Mouse (Mus musculus) cerebellum, adult 2 months (tissue): Measurements from ENCODE around the gene Mettl9. TPM values are rescaled to one million over a fixed set of nuclear protein-coding genes. Genes with fewer than 3 reads are reported as not detected.
A peak's percentile ranks its signal among the peaks of the same experiment; 100 is the strongest.

Experiments
- DNase-seq, 2 experiments: peaks; one replicate each; pipeline ENCODE4 v3.0.0; 2021
- H3K27ac ChIP-seq: fragments of 200-500 bp; 2 replicates; pipeline ENCODE4 v1.5.1; 2012; ENCODE audit warnings: low read length, control low read depth, inconsistent platforms; ENCODE audit not compliant: insufficient read depth
- H3K27me3 ChIP-seq: fragments of 200-500 bp; 2 replicates; pipeline ENCODE4 v1.6.1; 2012; ENCODE audit warnings: inconsistent platforms, mild to moderate bottlenecking, low read length, moderate library complexity; ENCODE audit not compliant: control insufficient read depth, insufficient read depth
- H3K4me1 ChIP-seq: fragments of 200-500 bp; 2 replicates; pipeline ENCODE4 v1.6.1; 2011; ENCODE audit warnings: low read length; ENCODE audit not compliant: control insufficient read depth, insufficient read depth
- H3K4me3 ChIP-seq: fragments of 200-500 bp; replicated peaks from 2 replicates; pipeline ENCODE3; 2011; ENCODE audit warnings: mild to moderate bottlenecking, low read depth, low read length, control low read depth; ENCODE audit not compliant: insufficient read depth
- CTCF ChIP-seq: fragments of 200-500 bp; IDR thresholded peaks from 2 replicates; pipeline ENCODE4 v1.5.1; 2011; ENCODE audit warnings: low read depth, mild to moderate bottlenecking, control low read depth, low read length, moderate library complexity, borderline replicate concordance; ENCODE audit not compliant: insufficient read depth
- POLR2A ChIP-seq: fragments of 200-500 bp; IDR thresholded peaks from 2 replicates; pipeline ENCODE4 v1.6.1; 2011; ENCODE audit warnings: low read length, control low read depth, borderline replicate concordance; ENCODE audit not compliant: insufficient read depth
- WGBS: fragments of 180-500 bp; shearing (Covaris S2); methylation state at CpG from one replicate; pipeline ENCODE4 v1.1.7; 2018; 5-methylcytosine and 5-hydroxymethylcytosine counted together
- polyA plus RNA-seq: library from polyadenylated mRNA; depleted of rRNA; stranded (reverse); fragments of >200 nt; gene quantifications from 2 replicates; pipeline ENCODE4 v1.2.3, GENCODE M21; 2012

Mettl9 gene
- polyA plus RNA-seq, 1 experiment, result 46.6 TPM

DNA sequence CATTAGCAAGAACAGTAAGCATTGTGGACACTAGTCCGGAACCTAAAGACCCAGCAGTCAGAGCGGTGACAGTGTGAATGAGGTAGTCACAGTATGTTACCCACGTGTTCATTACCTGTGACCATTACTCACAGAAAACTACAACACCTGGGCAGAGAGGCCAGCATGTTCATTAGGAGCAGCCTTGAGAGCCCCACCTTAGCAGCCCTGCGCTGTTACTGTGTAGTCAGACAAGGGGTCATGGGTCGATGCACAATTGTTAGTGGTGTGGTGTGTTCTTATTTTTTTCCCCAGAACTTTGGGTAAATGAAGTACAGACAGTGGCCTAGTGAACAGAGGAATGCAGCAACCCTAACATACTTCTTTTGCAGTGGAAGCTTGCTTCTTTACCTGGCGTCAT lies 43.1 kb downstream of the Mettl9 start:
- 90% methylated on average over 6 of the region's 6 CpGs for WGBS
- H3K27ac ChIP-seq, result no peak overlapping the region
- H3K4me3 ChIP-seq, result no peak overlapping the region
- H3K27me3 ChIP-seq, result no peaks in the 10 kb centered on the region
- TF ChIP-seq CTCF, result no peak
- TF ChIP-seq POLR2A, result no peak
- 0 out of 2 replicates have a peak, but pooled peaks cover 7% of the 10 kb centered on the region for H3K4me1 ChIP-seq
- no peak for DNase-seq

DNA sequence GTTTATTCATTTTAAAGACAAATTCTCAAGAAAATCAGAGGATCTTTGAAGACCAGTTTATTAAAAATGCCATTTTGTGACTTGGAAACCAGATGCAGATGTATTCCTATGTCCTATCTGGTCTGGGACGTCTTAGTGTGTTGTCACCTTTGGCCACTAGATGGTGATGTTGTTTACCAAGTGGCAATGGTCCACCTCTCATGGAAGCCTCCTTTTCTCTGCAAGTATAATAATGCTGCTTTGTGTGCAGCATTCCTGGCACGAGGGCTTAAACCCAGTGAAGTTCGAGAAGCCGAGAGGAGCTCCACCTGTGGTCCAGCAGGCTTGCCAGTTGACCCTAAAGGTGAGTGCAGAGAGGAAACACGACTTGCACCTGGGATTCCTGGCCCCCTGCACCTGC lies 43.6 kb downstream of the Mettl9 start:
- peak; percentile 55 to 57 for DNase-seq
- H3K4me3 ChIP-seq, result no peak overlapping the region
- WGBS, result 8% methylated on average over 5 of the region's 5 CpGs
- no peak overlapping the region for H3K27ac ChIP-seq
- peak; percentile 64; the same call in 1 of the 2 replicates for TF ChIP-seq CTCF
- TF ChIP-seq POLR2A, result no peak
- H3K4me1 ChIP-seq, result 0 out of 2 replicates have a peak, but pooled peaks cover 7% of the 10 kb centered on the region
- no peaks in the 10 kb centered on the region for H3K27me3 ChIP-seq

DNA sequence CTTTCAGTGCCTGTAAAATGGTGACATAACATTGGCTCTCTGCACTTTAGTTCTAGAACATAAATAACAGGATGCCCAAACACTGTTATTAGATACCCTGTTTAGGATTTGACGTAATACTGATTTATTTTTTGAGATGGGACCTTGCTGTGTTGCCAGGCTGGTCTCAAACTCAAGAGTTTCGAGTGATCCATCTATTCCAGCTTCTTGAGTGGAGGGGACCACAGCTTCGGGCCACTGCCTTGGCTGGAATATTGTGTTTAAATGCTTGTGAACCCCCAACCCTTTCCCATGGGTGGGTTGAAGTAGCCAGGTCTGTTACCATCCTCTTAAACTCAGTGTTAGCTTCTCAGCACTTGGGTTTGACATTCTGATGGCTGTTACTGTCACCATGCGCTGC lies 47.1 kb downstream of the Mettl9 start, which contains the start of gene Otoa:
Otoa (plus strand) TSS at position 301 of the 400 bp plus-strand sequence.
- no peak for TF ChIP-seq CTCF
- TF ChIP-seq POLR2A, result no peak
- H3K27ac ChIP-seq, result no peak within 1 kb of the TSS
- WGBS, result 93% methylated on average over 4 of the region's 4 CpGs
- no peaks in the 10 kb centered on the region; the same call in 1 of the 2 replicates for H3K27me3 ChIP-seq
- peaks cover 5% of the 10 kb centered on the region; the same call in 1 of the 2 replicates for H3K4me1 ChIP-seq
- DNase-seq, result no peak
- H3K4me3 ChIP-seq, result no peak within 1 kb of the TSS

DNA sequence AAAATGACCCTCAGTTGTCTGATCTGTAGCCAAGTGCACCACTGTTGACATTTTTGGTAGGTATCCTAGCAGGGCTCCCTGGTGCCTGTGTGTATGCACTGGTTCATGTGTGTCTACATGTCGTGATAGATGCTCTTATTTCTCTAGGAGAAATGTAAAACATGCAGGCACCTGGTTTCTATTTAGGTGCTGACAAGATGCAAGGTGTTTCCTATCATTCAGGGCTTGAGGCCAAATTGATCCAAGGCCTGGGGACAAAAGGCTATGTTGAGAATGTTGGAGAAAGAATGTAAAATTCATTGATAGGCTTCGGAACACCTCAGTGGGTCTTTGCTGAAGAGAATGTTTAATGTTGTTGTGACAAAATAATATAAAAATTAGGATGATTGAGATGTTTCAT lies 47.6 kb downstream of the Mettl9 start:
- no peak for DNase-seq
- H3K4me3 ChIP-seq, result no peak overlapping the region
- no peak for TF ChIP-seq CTCF
- no peaks in the 10 kb centered on the region; the same call in 1 of the 2 replicates for H3K27me3 ChIP-seq
- peaks cover 5% of the 10 kb centered on the region; the same call in 1 of the 2 replicates for H3K4me1 ChIP-seq
- WGBS, result 92% methylated on average over 2 of the region's 2 CpGs
- H3K27ac ChIP-seq, result no peak overlapping the region

DNA sequence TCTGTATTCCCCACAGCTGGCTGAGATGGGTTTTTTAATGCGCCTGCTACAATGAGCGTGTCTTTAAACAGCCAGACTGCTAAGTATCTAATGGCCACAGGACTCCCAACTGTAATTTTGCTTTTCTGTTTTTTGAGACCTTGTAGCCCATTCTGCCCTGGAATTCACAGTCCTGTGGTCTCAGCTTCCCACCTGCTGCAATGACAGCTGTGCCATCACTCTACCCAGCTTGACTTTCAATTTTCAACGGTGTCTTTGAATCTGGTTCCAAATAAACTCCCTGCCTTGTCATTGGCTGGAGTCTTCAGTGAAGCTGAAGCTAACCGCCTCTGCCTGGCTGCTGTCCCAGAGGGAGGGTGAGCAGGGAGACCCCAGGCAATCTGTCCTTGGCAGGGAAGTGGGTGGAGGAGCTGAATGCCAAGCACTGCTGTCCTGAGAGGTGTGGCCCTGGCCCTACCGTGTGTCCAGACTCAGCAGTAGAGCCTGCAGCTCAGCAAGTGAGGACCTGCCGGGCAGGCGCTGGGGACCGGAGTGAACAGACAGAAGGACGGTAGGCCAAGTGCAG lies 48.8 kb downstream of the Mettl9 start:
- no peak for TF ChIP-seq CTCF
- TF ChIP-seq POLR2A, result no peak
- Histone ChIP-seq H3K4me3 (no peak overlapping the region), H3K27me3 (no peaks in the 10 kb centered on the region; the same call in 1 of the 2 replicates), H3K4me1 (peaks cover 5% of the 10 kb centered on the region; the same call in 1 of the 2 replicates), H3K27ac (no peak overlapping the region)
- 26% methylated on average over 9 of the region's 9 CpGs for WGBS
- peak in 1 of 2 experiments; percentile 17 for DNase-seq

DNA sequence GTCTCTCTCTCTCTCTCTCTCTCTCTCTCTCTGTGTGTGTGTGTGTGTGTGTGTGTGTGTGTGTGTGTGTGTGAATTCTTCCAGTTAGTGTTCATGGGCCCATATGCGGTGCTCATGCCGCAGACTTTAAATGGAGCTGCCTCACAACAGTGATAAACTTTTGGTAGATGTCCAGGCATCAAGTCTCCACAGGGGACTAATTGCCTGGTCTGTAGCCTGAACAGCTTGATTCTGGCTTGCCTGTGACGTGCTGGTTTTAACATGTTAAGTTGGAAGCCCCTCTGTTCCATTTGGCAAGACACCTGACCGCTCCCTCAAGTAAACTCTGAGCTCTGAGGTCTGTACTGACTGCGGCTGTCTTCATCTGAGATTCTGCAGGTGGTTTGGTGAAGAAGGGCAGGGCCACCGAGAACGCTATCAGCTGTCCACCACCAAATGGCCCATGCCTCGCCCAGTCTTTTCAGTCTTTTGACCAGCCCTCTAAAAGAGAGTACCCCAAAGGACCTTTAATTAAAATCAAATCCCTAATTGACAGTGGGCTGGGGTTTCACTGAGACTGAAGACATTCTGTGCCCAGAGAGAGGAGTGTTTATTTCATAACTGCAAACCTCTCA lies 50.7 kb downstream of the Mettl9 start:
- no peaks in the 10 kb centered on the region; the same call in 1 of the 2 replicates for H3K27me3 ChIP-seq
- no peak overlapping the region for H3K4me3 ChIP-seq
- peaks cover 5% of the 10 kb centered on the region; the same call in 1 of the 2 replicates for H3K4me1 ChIP-seq
- DNase-seq, result no peak
- 20% methylated on average over 8 of the region's 8 CpGs for WGBS
- TF ChIP-seq POLR2A (no peak), CTCF (no peak)
- H3K27ac ChIP-seq, result no peak overlapping the region

DNA sequence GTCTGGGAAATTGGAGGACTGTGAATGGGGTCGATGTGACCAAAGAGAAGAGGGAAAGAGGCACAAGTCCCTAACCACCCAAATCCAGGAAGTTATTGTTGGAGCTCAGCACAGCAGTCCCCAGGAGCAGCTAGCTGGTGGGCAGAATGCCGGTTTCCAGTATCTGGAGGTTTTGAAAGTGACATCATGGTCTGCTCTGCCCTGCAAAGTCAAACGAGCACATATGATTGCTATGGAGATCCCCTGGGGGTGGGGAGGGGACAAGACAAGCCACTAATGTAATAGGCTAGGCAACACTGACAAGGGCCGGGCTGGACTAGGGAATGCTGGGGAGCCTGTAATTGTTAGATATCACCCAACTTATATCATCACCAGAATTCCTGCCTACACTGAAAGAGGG lies 51.3 kb downstream of the Mettl9 start:
- TF ChIP-seq CTCF, result no peak
- no peak for TF ChIP-seq POLR2A
- no peak for DNase-seq
- H3K4me3 ChIP-seq, result no peak overlapping the region
- peaks cover 5% of the 10 kb centered on the region; the same call in 1 of the 2 replicates for H3K4me1 ChIP-seq
- no peak overlapping the region for H3K27ac ChIP-seq
- WGBS, result 8% methylated on average over 4 of the region's 4 CpGs
- H3K27me3 ChIP-seq, result no peaks in the 10 kb centered on the region; the same call in 1 of the 2 replicates

DNA sequence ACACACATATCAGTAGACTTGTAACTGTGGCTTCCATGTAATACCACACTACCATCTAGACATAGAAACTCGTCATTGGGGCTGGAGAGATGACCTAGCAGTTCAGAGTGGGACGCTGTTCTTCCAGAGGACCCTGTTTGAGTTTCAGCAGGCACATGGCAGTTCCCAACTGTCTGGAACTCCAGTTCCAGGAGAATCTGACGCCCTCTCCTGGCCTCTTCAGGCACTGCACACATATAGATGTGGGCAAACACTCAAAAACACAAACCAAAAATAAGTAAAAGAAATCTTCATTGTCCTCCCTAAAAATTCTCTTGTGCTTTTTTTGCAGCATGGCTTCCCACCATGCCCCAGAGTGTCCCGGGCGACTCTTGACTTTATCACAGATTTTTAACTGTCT lies 54.5 kb downstream of the Mettl9 start:
- Histone ChIP-seq H3K27ac (no peak overlapping the region), H3K4me1 (no peaks in the 10 kb centered on the region), H3K27me3 (no peaks in the 10 kb centered on the region; the same call in 1 of the 2 replicates), H3K4me3 (no peak overlapping the region)
- TF ChIP-seq CTCF (0 out of 2 replicates have a peak, but pooled peaks have one; percentile 3), POLR2A (no peak)
- 74% methylated on average over 5 of the region's 5 CpGs for WGBS
- DNase-seq, result no peak
